Mouse (Mus musculus): Measurements from ENCODE around the gene Kcnma1.

GRCm38 (mm10) chr14:24032201-24032600 is 17.9 kb upstream of the Kcnma1 start:
- TF ChIP-seq SIN3A (IDR thresholded peaks at IDR 0.05; ENCODE audit: low read length) (no peak), BHLHE40 (IDR thresholded peaks at IDR 0.05; ENCODE audit: borderline replicate concordance, low read depth, low read length) (no peak), ETS1 (IDR thresholded peaks at IDR 0.05; ENCODE audit: low read depth, low read length) (no peak), EP300 (IDR thresholded peaks at IDR 0.05; ENCODE audit: low read depth in 1 of 2, low read length in 2 of 2) (no peak), CTCF (IDR thresholded peaks at IDR 0.05 in 2 of 3, conservative IDR thresholded peaks at IDR 0.05 in 1 of 3; ENCODE audit: control insufficient read depth in 1 of 3, insufficient read depth in 1 of 3, low read depth in 2 of 3, low read length in 3 of 3, poor library complexity in 1 of 3, severe bottlenecking in 1 of 3) (no peak), MEF2A (IDR thresholded peaks at IDR 0.05; ENCODE audit: extremely low read depth, insufficient replicate concordance, low read depth, low read length, poor library complexity, severe bottlenecking) (no peak), NELFE (IDR thresholded peaks at IDR 0.05; ENCODE audit: low read depth, low read length) (no peak), RAD21 (IDR thresholded peaks at IDR 0.05; ENCODE audit: low read depth, low read length) (no peak), ZKSCAN1 (IDR thresholded peaks at IDR 0.05; ENCODE audit: low read depth, low read length) (no peak), UBTF (IDR thresholded peaks at IDR 0.05; ENCODE audit: borderline replicate concordance, insufficient read depth, low read depth, low read length) (no peak), POLR2A (IDR thresholded peaks at IDR 0.05; ENCODE audit: control insufficient read depth in 1 of 2, insufficient read depth in 1 of 2, low read depth in 1 of 2, low read length in 2 of 2, poor library complexity in 1 of 2) (no peak), MYC (IDR thresholded peaks at IDR 0.05; ENCODE audit: low read depth, low read length) (no peak), MAFK (IDR thresholded peaks at IDR 0.05; ENCODE audit: borderline replicate concordance, low read depth, low read length) (no peak), USF2 (IDR thresholded peaks at IDR 0.05; ENCODE audit: borderline replicate concordance in 1 of 2, insufficient read depth in 1 of 2, low read depth in 1 of 2, low read length in 2 of 2) (no peak)

Data from MEL (cell line).